Mouse (Mus musculus): ENCODE data around the gene Med21.

The Med21 gene

DNA sequence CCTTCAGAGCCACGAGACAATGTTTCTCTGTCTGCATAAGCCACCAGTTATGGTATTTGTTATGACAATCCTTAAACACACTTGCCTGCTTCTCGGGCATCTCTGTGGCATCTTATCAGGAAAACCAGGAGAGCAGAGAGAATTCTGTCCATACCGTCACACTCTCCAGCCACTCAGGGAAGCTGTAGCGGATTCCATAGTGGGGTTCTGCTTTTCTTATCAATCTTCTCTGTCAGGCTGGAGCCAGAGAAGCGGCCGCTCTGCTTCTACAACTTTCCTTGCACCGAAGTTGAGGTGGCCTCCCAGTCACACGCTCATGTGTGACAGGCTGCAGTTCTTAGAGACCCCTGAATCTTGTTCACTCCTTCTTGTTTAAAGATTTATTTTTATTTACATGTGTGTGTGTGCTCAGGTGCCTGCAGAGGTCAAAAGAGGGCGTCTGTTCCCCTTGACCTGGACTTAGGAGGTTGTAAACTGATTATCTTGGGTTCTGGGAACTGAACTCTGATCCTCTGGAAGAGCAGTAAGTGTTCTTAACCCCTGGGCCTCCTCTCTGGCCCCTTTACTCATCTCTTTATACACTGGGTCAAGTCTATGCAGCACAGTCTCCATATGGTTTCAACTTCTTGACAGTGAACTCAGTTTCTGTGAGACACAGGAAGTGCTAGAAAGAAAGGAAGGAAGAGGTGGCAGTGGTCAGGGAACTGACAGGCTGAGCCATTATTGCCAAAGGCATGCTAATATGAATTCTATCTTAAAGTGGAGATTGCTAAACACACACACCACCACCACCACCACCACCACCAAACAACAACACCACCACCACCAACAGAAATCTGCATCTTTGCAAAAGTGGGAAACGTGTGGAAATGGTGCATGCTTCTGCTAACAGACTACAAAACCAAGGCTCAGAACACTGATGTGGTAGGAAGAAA lies 36.1 kb downstream of the Med21 start:
- DNase-seq (ENCODE audit: extremely low spot score, low read depth, low spot score) = no peak

DNA sequence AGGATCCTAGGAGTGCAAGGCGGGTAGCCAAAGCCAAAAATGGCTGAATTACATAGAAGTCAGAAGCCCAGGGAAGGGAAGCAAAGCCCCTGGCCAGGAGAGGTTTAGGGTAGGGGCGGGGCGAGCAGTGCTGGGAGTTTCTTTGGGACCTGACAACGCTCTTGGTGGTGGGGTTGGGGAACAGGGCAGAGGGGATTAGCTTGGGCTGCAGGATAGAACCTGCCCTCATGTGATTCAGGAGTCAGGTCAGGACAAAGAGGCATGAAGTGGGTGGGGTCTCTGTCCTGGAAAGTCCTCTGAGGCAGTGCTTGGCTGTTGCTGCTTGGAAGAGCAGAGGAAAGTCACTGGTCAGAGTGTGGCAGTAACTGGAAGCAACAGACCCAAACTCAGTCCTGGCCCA lies 41.5 kb downstream of the Med21 start:
- no peak for DNase-seq (ENCODE audit: extremely low spot score, low read depth, low spot score)

DNA sequence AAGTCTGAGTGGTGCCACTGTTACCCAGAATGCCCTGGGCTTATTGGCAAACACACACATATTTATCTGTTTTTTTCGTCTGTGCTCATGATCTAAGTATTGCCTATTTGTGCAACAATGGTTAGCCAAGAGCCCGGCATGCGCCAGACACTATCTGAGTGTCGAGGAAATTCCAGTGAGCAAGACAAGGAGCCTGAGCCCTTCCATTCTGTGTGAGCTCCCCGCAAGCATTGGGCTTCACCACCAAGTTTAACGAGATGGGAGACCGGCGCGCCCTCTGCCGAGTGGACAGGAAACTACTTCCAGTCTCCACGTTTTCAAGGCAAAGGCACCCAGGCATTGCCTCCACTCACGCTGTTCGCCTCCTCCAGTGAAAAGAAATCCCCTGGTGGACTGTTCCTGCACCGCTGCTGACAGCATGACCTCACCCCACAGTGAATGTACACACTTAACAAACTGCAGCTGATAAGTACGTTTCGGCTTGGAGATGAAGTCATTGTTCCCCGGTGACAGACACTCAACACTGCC lies 43.5 kb downstream of the Med21 start:
- no peak for DNase-seq (ENCODE audit: extremely low spot score, low read depth, low spot score)

DNA sequence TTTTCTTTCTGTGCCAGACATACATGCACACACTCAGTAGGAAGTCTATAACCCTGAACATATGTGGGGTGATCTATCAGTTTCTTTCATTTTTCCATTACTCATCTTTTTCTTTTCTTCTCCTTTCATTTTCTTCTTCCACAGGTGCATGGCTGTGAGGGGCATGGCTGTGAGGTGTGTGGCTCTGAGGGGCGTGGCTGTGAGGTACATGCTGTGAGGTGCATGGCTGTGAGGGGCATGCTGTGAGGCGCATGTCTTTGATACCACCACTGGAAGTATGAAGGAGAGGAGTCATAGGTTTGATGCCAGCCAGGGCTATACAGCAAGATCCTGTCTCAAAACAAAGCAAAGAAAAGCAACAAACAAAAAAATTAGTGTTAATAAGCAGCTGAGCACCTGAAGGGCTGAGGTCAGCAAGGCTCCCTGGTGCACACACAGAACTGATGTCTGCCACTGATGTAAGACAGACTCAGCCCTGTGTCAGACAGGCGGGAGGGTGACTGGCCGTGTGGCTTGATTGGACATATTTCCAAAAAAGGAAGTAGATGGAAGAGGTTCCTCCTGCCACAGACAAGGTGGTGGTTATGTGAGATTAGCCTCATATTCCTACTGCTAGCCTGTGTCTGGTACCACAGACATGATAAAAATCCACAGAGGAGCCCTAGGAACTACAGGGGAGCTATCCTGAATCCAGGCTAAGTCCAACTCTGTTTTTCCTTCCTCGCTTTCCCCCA lies 44.3 kb downstream of the Med21 start:
- DNase-seq (ENCODE audit: extremely low spot score, low read depth, low spot score) = no peak

DNA sequence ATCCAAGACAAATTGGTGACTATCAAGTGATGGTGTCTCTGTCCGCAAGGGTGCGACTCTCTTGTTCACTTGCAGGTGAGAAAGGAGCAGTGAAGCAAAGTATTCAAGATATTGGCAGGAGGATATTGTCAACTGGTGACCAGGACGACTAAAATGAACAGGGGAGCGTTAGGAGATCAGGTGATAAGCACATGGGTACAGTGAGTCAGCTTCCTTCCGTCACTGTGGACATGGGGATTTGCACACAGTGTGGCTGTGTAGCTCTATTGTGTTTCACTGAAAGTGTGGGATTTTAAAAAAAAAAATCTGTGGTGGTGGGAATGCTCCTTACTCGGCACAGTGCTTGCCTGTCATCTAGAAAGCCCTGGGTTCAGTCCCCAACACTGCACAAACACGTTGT lies 45.7 kb downstream of the Med21 start:
- no peak for DNase-seq (ENCODE audit: extremely low spot score, low read depth, low spot score)

DNA sequence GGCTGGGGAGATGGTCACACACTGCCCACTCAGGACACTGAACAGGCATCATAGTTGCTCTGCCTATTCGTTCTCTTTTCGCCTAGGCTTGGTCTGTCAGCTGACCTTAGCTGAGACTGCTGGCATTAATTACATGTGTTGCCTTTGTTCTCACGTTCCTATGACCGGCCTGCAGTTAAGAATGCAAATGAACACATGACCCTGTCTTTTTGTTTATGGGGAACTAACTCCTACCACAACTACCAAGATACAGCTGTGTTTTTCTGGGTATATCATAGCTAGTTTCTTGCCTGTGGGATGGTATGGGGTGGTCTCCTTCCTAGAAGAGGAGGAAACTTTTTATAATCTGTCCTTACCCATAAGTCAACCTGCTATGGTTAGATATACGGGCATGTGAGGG lies 46.5 kb downstream of the Med21 start:
- no peak for DNase-seq (ENCODE audit: extremely low spot score, low read depth, low spot score)

DNA sequence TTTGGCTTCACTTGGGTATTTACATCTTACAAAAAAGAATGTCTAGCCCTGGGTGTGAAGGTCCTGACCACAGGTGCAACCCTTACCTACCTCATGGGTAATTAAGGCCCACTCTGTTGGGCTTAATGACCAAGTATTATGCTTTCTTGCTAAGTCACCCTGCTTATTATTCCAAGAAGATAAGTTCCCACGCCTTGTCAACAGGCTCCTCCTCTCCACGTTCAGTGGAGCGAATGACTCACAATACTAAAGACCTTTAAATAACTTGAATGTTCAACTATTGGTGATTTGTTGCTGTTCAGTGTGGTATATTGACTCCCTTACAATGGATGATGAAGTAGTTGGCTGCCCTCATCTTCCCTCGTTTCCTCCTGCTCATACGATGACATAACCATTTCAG lies 55.4 kb downstream of the Med21 start:
- no peak for DNase-seq (ENCODE audit: extremely low spot score, low read depth, low spot score)

DNA sequence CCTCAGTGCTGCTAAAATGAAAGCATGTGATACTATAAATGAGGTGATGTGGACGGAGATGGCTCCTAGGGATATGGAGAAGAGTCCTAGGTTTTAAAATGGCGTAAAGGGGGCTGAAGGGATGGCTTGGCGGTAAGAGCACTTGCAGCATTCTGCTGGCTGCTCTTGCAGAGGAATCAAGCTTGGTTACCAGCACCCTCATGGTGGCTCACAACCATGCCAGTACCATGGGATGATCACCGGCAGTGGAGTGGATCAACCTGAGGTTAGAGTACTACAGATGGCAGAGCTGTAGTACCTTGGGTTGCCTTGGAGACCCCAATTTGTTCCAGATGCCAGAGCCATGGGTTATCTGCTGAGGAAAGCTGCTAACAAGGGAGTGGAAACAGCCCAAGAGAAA lies 56.0 kb downstream of the Med21 start:
- DNase-seq (ENCODE audit: extremely low spot score, low read depth, low spot score) = no peak

Data from hindlimb bud, embryonic 11.5 days (tissue).